Mouse (Mus musculus) left cerebral cortex, postnatal 4 days (tissue): ENCODE data around the gene Rbck1. TPM values are rescaled to one million over a fixed set of nuclear protein-coding genes. Genes with fewer than 3 reads are reported as not detected.

ENCODE experiments used
- DNase-seq: peaks from one replicate; pipeline ENCODE4 v3.0.0-alpha.2; 2022
- intact Hi-C: fragments of 180-260 bp; cut with DNase I; formaldehyde crosslinking; loops from one replicate; pipeline ENCODE4 v1.15.1; 2025
- total RNA-seq, 2 experiments: library from RNA; stranded (reverse); gene quantifications; 2 replicates each; pipeline ENCODE4 v1.2.3; 2021

Gene Rbck1
- total RNA-seq, 2 experiments from 2014 or later, result 123 to 134 TPM

GRCm38 (mm10) chr2:152344909-152345308 lies 12.5 kb upstream of the Rbck1 start:
- DNase-seq, result no peak
- intact Hi-C loops, result no loop called here

GRCm38 (mm10) chr2:152344361-152344760 lies 11.9 kb upstream of the Rbck1 start:
- intact Hi-C loops, result no loop called here
- no peak for DNase-seq

- intact Hi-C loops, result no loop called here
- DNase-seq, result peak; percentile 85
These were observed 11.1 kb upstream of the Rbck1 start, which contains the start of gene Trib3 for GRCm38 (mm10) chr2:152343329-152344213. TSS of gene Trib3 (minus strand) at chr2:152344032.

GRCm38 (mm10) chr2:152339631-152340179 lies 7.3 kb upstream of the Rbck1 start:
- intact Hi-C loops, result no loop called here
- DNase-seq, result peak; percentile 55

- DNase-seq, result no peak
- intact Hi-C loops, result no loop called here
These were observed 5.9 kb upstream of the Rbck1 start for GRCm38 (mm10) chr2:152338319-152338718.

GRCm38 (mm10) chr2:152337591-152338212 lies 5.2 kb upstream of the Rbck1 start:
- intact Hi-C loops, result no loop called here
- DNase-seq, result no peak

GRCm38 (mm10) chr2:152336856-152337255 lies 4.4 kb upstream of the Rbck1 start:
- peak; percentile 52 for DNase-seq
- intact Hi-C loops, result no loop called here

GRCm38 (mm10) chr2:152335289-152335820 lies 2.9 kb upstream of the Rbck1 start:
- DNase-seq, result no peak

GRCm38 (mm10) chr2:152333345-152334006 lies 1.0 kb upstream of the Rbck1 start:
- intact Hi-C loops, result no loop called here
- no peak for DNase-seq

More at GRCm38 (mm10) chr2:152335289-152335820, 2.9 kb upstream of the Rbck1 start:
- intact Hi-C loops, result no loop called here

- DNase-seq, result no peak
- intact Hi-C loops, result no loop called here
These were observed 1.5 kb downstream of the Rbck1 start for GRCm38 (mm10) chr2:152330858-152331423.

GRCm38 (mm10) chr2:152327980-152328379 lies 4.5 kb downstream of the Rbck1 start:
- intact Hi-C loops, result no loop called here
- no peak for DNase-seq

- DNase-seq, result no peak
These were observed 5.8 kb downstream of the Rbck1 start for GRCm38 (mm10) chr2:152326654-152327053.

GRCm38 (mm10) chr2:152326157-152326556 lies 6.3 kb downstream of the Rbck1 start:
- DNase-seq, result no peak
- intact Hi-C loops, result no loop called here

More at GRCm38 (mm10) chr2:152326654-152327053, 5.8 kb downstream of the Rbck1 start:
- intact Hi-C loops, result no loop called here

- intact Hi-C loops, result no loop called here
- no peak for DNase-seq
These were observed 7.6 kb downstream of the Rbck1 start for GRCm38 (mm10) chr2:152324842-152325241.

GRCm38 (mm10) chr2:152323971-152324370 lies 8.5 kb downstream of the Rbck1 start:
- intact Hi-C loops, result no loop called here
- DNase-seq, result no peak

GRCm38 (mm10) chr2:152322198-152322597 lies 10.3 kb downstream of the Rbck1 start:
- no peak for DNase-seq
- intact Hi-C loops, result no loop called here

- no peak for DNase-seq
- intact Hi-C loops, result no loop called here
These were observed 10.9 kb downstream of the Rbck1 start for GRCm38 (mm10) chr2:152321558-152321957.

GRCm38 (mm10) chr2:152317054-152317453 lies 15.4 kb downstream of the Rbck1 start:
- intact Hi-C loops, result no loop called here
- no peak for DNase-seq

GRCm38 (mm10) chr2:152313926-152314325 lies 18.5 kb downstream of the Rbck1 start:
- intact Hi-C loops, result no loop called here
- DNase-seq, result no peak

GRCm38 (mm10) chr2:152312996-152313395 lies 19.5 kb downstream of the Rbck1 start:
- DNase-seq, result no peak
- intact Hi-C loops, result no loop called here
